Mouse (Mus musculus) pancreas, adult 10 weeks (tissue): ENCODE results near the gene Stac3. TPM values are rescaled to one million over a fixed set of nuclear protein-coding genes. Genes with fewer than 3 reads are reported as not detected.

ENCODE experiments used
- polyA plus RNA-seq: library from polyadenylated mRNA; stranded (reverse); fragments of 350-450 nt; fragmentation: Illumina TruSeq; extraction: RNeasy Lipid Tissue Mini Kit (QIAGEN cat#74804); gene quantifications from one replicate; pipeline ENCODE4 v1.2.3, GENCODE M21; 2015; ENCODE audit warnings: low read depth, low replicate concordance; ENCODE audit not compliant: insufficient read depth

The Stac3 gene
- 1.1 TPM for polyA plus RNA-seq

DNA sequence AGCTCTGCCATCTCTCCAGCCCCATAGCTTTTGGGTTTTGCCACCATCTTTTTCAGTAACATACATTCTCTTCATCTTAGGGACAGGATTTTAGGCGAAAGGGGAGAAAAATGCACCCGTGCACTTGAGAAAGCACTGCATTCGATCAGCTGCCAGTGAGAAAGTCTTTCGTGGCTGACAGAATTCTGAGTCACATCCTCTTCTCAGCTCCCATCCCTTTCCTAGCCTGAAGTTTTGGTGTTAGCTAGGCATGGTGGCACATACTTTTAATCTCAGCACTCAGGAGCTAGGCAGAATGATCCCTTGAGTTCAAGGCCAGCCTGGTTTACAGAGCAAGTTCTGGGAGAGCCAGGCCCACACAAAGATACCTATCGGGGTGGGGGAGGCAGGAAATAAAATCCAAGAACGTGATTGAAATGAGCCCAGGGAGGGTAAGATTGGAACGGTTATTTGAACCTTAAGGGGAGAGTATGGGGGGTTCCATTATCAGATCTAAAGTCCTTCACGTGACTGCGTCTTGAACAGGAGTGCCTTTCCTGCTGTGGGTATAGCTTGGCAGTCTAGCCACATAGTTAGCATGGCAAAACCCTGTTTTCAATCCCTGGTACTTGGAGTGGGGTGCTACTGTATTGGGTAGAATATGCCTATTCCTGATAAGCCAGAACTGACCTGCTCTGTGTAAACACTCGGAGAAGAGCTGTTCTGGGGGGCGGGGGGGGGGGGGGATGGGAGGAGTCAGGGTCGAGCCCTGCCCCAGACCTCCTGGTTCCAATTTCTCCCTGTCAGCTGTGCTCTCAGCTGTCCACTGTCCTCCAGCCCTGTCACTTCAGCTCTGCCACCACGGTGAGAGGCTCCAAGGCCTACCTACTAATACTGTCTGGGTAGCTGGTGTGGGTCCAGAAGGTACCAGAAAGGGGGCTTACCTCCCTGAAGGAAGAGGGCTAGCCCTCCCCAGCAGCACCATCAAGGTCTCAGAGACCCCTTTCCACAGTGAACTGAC lies at the start of gene Stac3:
Gene Stac3, plus strand, starts transcription at position 793 of the 1,000 bp plus-strand sequence.

DNA sequence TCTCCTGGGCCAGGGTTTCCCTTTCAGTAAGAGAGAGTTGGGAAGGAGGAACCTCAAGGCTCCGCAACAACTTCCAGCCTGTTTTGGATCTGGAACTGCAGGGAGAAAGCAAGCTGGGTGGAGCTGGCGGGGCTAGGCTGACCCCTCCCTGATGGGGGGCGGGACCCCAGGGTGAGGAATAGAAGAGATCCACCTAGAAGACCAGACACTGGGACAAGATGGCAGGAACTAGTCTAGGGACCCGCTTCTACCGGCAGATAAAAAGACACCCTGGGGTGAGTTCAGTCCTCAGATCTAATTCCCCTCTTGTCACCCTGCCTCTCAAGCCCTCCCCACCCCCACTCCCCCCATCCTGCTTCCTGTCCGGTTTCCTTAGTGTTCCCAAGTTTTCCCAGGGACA lies 13.3 kb downstream of the Stac3 start, which contains the start of gene Ndufa4l2:
Gene Ndufa4l2, plus strand, starts transcription at position 204 of the 400 bp plus-strand sequence.

DNA sequence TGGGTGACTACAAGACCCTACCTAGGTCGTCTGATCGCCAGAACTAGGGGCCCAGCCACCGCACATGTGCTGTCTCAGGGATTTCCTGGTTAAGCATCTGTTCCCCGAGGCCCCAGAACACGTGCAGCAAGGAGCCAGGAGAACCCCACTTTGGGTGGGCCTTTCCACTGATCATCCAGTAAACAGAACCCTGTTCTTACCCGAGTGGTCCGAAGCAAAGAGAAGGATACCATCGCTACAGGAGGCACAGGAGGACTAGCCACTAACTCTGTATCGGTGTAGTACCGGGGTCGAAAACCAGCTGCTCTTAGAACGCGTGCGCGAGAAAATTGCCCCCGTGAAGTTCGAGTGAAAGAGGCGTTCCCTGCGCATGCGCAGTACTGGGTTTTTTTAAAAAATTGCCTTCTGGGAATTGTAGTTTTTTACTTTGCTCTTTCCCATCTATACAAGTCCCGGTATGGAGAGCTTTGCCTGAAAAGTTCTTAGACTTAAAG lies 20.6 kb downstream of the Stac3 start, which contains the start of gene Shmt2:
Gene Shmt2, minus strand, starts transcription at position 357 of the 494 bp plus-strand sequence.

DNA sequence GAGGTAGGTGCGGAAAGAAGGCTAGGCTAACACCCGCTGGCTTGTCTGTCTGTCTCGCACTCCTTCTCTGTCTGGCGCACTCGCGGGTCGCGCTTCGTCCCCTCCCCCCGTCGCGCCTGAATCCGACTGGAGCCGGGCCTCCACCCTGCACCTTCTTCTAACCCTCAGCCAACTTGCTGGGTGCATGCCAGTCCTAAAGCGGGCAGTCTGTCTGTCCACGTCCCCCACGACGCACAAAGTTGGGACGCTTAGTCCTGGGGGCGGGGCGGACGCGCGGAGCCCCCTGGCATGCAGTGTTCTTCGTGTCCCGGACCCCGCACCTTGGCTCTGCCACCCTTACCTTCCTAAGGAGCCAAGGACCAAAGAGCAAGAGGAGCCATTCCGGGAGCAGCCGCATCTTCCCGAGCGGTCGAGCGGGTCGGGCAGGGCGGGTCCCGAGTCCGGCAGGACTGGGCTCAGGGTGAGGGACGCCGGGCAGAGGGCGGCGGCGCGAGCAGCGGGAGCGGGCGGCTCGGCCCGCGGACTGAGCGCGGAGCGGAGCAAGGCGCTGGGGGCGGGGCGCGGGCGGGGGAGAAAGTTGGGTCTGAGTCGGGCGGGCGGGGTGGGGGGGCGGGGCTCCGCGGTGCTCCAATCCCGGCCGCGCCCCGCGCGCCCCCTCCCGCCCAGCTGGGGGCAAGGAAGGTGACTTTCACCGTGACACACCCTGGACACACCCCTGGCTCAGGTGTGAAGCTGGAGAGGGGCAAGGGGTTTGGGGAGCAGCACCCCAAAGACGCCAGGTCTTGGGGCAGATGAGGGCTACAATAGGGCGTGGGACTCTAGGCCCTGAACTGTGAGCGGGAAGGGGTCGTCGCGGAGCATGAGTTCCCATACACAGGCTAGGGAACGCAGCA lies 32.8 kb downstream of the Stac3 start, which contains the start of gene Nxph4:
Gene Nxph4, minus strand, starts transcription at position 524 of the 893 bp plus-strand sequence.

Other genes starting within 250 kb of the Stac3 start
- gene Kif5a, start 238.3 kb upstream of the Stac3 start, polyA plus RNA-seq: 1.00 TPM
- 36.2 TPM for gene Dctn2, start 235.3 kb upstream of the Stac3 start, polyA plus RNA-seq
- gene Mbd6, start 212.7 kb upstream of the Stac3 start, polyA plus RNA-seq: 27.9 TPM
- gene Mars, start 189.9 kb upstream of the Stac3 start, polyA plus RNA-seq: 53.0 TPM
- gene Arhgap9, start 179.7 kb upstream of the Stac3 start, polyA plus RNA-seq: 3.8 TPM
- 2.5 TPM for gene Gli1, start 159.7 kb upstream of the Stac3 start, polyA plus RNA-seq
- not detected for gene Inhbe, start 147.3 kb upstream of the Stac3 start, polyA plus RNA-seq
- gene Inhbc, start 131.3 kb upstream of the Stac3 start, polyA plus RNA-seq: not detected
- gene R3hdm2, start 121.4 kb upstream of the Stac3 start, polyA plus RNA-seq: 28.0 TPM
- 6.8 TPM for gene Ndufa4l2, start 13.3 kb downstream of the Stac3 start, polyA plus RNA-seq
- gene Shmt2, start 20.8 kb downstream of the Stac3 start, polyA plus RNA-seq: 42.1 TPM
- not detected for gene Nxph4, start 32.9 kb downstream of the Stac3 start, polyA plus RNA-seq
- 48.1 TPM for gene Lrp1, start 119.5 kb downstream of the Stac3 start, polyA plus RNA-seq
- 21.8 TPM for gene Stat6, start 141.3 kb downstream of the Stac3 start, polyA plus RNA-seq
- gene Nemp1, start 165.2 kb downstream of the Stac3 start, polyA plus RNA-seq: 1.2 TPM
- gene Nab2, start 166.9 kb downstream of the Stac3 start, polyA plus RNA-seq: 5.6 TPM
- gene Myo1a, start 203.5 kb downstream of the Stac3 start, polyA plus RNA-seq: not detected
- gene Tac2, start 222.8 kb downstream of the Stac3 start, polyA plus RNA-seq: not detected
- gene Zbtb39, start 237.9 kb downstream of the Stac3 start, polyA plus RNA-seq: 1.8 TPM